Mouse (Mus musculus) embryo, embryonic 11.5 days (tissue): ENCODE data around the gene Olfr1392.
A peak's percentile ranks its signal among the peaks of the same experiment; 100 is the strongest.
"Not testable (repeated sequence)": the region's sequence is repeated elsewhere in the genome, so short reads cannot be mapped to it uniquely, and the experiment has no call there.

ENCODE experiments used
- DNase-seq: peaks from one replicate; pipeline ENCODE4 v3.0.0-alpha.2; 2012; ENCODE audit warnings: low read depth, low spot score

Olfr1392 gene

DNA sequence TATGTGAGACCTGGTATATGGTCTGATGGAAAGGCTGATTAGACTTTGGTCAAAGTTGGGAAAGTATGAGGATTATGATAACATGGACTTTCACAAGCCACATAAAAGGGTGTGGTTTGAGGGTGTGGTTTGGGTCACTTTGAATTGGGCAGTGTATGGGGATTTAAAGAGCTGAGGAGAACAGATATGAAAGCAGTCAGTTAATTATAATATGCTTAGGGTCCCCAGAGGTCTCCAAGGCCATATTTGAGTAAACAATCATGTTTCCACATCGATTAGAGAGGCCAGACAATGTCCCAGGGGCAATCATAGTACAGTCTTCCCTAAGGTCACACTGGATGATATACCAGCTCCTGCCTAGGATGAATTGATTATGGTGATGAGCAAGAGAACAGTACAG is at the start of gene Olfr1392:
Gene Olfr1392, plus strand, starts transcription at position 301 of the 400 bp plus-strand sequence.
- DNase-seq: not testable (repeated sequence)

DNA sequence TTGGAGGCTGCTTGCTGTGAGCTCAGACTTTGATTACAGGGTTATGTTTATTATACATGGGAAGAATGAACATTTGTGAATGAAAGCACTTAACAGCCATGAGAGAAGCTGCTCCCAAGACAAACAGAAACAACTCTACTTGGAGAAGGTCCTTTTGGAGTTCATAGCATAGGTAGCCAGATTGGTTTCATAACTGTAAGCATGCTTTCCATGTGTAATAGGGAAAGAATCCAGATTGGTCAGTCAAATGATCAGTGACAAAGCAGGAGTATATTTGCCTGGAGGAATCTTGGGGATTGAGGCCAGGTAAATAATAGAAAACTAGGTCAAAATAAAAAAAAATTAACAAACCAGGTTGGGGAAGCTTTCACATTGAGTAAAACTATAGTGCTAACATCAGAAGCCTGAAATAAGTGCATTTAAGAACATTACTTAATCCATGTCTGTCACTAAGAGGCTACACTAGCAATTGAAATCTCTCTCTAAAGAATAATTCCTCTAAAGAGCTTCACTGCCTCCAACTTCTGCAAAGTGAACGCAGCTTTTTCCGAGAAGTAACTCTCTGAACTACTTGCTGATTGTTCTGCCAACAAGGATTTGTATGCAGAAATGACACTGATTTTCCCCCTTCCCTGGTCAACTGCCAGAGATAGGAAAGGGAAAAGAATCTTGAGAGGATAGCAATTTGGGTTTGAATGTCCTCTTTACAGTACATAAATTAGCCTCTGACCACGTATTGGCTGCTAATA is 49.4 kb upstream of the Olfr1392 start:
- DNase-seq: no peak

DNA sequence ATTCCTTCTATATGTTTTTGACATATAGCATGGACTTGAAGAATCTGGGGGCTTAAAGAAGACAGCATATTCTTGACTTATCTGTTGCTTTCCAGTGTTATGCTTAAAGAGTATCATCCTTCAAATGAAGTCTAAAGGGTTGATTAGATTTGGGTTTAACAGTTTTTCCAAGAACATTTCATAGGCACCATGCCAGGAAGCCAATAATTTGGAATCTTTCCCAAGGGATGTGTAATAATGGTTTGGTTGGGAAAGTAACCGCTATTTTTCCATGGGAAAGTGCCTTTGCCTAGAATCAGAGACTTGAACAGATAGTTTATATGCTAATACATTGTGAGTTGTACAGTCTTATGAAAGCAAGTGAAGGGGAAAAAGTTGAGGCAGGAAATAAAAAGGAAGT is 48.2 kb upstream of the Olfr1392 start:
- no peak for DNase-seq

DNA sequence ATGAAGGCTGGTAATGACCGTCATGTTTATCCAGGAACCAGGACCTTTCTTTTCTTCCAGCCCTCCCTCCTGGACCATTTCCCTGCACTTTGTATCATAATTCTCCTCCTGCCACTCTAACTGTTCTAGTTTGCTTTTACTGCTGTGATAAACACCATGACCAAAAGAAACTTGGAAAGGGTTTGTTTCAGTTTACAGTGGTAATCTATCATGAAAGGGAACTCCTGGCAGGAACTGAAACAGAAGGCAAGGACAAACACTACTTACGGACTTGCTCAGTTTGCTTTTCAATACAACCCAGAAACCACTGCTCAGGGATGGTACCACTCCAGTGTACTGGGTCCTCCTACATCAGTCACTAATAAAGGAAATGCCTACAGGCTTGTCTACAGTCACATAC is 47.5 kb upstream of the Olfr1392 start:
- DNase-seq: no peak

DNA sequence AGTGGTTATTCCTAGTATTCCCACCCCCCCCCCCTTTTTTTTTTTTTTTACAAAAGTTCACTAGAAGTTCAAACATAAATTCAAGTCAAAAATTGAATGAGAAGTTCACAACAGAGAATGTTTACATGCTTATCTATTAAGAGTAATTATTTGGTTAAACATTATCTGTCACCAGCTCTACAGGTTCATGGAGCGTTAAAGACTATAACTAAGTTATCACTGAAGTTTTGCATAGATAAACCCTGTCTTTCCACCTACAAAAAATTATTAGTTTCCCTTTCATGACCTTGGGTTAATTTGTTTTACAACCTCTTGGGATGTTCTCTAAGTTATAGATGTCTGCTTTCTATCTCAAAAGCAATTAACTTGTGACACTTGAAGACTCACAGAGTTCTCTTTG is 44.8 kb upstream of the Olfr1392 start:
- no peak for DNase-seq

DNA sequence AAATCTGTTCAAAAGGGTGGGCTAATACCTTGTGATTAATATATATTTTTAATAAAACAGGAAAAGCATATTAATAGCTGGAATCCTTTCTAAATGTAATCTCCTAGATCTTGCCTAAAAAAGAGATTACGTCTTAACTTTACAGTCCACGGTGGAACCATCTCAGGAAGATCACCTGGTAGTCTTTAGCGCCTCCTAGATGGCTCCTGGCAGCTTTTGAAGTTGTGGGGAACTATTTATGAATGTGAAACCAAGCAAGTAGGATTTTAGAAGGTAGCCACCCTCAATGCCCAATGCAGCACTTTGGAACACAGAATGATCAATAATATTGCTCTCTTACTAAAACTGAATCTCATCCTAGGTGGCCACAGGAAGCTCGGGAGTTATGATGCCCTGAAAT is 44.2 kb upstream of the Olfr1392 start:
- DNase-seq: no peak

DNA sequence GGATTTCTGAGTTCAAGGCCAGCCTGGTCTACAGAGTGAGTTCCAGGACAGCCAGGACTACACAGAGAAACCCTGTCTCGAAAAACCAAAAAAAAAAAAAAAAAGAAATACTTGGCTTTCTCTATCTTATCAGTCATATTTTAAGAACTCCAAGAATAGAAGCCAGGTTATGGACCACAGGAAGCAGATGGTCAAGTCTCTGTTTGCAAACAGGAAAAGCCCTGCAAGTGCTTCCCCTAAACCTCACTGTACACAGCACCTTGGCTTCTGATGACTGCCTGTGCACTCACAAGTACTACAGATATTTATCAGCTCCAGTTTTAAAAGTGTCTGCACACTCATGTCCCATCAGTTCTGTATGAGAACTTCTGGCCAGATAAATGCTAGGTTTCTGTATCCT is 43.6 kb upstream of the Olfr1392 start:
- no peak for DNase-seq

DNA sequence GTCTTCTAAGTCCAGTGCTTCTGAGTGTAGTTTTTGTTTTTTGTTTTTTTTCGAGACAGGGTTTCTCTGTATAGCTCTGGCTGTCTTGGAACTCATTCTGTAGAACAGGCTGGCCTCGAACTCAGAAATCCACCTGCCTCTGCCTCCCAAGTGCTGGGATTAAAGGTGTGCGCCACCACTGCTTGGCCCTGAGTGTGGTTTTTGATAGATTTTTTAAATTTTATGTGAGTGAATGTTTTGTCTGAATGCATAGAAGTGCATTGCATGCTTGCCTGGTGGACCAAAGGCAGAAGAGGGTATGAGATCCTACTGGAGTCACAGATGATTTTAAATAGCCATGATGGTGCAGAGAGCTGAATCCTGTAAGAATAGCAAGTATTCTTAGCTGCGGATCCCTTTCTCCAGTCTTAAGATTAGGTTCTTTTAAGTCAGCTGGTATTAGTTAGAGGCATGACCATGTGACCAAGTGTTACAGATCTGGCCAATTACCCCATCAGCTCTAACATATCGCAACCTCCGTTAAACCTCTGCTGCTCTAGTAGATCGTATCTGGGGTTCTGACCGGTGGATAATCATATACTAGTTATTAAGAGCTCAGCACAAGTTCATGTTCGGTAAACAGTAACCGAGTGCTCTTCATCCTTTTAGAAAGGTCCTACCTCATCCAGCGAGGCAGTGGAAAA is 42.0 kb upstream of the Olfr1392 start:
- no peak for DNase-seq

DNA sequence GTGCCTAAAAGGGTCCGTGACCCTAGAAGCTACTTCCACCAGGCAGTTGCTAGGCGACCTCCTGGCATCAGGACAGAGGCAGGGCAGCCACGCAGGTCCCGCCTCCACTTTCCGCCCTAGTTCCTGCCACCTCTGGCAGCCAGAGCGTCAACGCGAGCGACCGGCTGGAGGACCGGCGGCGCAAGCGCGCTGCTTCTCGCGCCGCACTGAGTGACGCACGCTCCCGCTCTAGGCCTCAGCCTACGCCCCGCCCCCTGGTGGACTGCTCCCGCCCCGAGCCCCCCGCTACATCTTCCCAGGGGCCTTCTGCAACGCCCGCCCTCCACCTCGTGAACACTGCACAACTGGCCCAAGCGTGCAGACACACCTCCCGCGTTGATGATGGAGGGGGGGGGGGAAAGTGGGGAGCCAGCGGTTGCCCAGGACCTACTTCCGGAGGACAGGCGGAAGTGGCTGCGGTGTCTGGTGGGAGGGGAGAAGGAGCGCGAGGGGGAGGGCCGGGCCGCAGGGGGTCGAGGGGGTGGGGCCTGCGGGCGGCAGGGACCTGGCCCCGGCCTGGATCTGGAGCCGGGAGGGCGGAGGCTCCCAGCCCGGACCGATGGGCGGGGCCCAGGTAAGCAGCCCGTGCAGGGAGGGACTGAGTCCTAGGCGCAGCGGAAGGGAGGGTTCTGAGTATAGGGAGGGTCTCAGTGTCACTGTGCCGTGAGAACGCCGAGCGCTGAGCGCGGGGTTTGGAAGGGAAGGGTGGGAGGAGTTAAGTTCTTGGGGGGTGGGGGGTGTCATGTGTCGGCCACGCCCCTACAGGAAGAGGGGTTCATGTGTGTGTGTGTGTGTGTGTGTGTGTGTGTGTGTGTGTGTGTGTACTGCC is 41.1 kb upstream of the Olfr1392 start, which contains the start of gene Mgat1:
Gene Mgat1, plus strand, starts transcription at position 465 of the 868 bp plus-strand sequence.
- peak; percentile 91 for DNase-seq

DNA sequence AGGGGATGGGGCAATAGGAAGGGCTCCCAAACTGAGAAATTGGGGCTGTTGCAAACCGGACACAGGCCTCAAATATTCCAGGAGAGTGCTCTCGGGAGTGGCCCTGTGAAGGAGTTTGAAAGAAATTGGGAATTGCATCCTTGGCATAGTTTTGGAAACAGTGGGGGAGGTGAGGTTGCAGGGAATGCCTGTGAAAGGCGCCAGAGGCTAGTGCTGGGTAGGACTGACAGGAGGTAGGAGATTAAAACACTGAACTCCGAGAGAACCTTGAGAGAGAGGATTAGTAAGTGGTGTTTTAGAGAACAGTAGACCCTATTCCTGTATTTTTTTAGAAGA is 40.5 kb upstream of the Olfr1392 start:
- no peak for DNase-seq

DNA sequence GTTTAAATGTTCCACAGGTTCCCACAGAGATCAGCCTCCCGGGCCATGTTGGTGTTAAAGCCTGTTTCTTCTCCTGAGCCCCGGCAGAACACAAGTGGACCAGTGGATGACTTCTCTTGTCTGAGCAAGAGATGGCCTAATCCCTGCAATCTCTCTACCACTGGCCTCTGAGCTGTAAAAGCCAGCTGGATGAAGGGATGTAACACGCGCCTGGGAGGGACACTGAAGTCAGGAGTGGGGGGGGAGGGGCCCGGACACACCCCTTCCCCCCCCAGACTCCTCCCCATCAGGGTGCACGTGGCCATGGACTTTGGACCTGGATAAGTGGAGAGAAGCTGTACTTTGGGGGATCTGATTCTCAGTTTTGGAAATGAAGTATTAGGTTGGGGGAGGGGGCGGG is 39.9 kb upstream of the Olfr1392 start:
- DNase-seq: no peak

DNA sequence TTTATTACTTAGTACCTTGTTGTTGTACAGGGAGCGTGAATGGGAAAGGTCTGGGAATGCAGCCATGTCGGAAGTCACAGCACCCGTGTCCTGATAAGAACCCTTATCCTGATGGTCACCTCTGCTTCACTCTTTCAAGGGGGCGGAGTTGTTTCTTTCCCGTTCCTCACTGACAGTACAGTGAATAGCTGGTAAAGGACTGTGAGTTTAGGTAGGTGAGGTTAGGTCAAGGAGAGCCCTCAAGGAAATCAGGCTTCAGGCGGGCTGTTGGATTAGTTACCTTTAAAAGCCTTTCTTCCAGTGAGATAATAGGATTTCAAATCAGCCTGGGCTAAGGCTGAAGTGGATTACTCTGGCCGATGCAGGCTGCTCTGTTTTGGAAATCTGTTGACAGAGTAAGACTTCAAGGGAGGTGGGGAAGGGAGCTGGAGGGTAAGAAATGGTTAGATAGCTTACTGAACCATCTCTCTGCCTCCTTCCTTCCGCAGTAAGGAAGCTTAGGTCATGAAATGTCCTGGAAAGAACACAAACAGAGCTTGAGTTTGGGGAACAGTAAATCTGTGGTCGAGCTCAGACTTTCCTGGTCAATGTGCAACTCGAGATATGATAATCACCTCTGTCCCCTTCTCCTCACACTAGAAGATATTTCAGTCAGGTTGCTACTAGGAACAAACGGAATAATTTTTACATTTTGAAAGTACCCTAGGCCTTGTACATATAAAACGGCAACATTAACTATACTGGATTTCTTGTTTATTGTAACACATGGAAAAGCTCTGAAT is 39.3 kb upstream of the Olfr1392 start:
- DNase-seq: no peak

DNA sequence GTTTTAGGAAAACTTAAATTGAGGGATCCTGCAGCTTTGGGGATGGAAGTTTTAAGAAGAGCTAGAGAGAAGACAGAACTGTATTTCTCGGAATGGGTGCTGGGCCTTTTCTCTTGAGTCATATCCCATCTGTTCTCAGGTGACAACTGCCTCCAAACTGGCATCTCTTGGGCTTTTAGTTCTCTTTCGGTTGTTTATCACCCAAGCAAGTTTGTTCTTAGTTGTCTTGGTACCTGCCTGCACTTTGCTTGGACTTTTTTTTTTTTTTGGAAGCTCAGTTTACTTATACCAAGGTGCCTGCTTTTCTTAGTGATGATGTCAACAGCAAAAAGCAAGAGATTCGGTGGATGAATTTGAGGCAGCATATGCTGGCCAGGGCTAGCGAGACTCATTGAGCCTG is 38.6 kb upstream of the Olfr1392 start:
- DNase-seq: no peak

DNA sequence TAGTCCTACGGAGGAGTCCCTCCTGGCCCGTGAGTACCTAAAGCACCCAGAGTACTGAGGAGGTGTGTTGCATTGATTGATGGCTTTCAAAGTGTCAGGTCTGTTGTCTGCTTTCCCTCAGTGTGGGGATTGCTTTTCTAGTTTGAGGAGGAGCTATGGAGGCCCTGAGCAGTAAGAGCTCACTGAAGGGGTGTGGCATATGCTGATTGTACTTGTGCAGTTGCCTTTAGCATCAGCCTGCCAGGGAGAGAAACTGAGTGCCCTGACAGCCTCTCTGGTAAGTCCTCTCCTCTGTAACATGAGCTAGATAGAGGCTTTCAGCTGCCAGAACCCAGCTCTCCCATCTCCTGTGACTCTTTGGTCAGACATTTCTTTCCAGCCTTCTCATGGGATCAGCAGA is 37.8 kb upstream of the Olfr1392 start:
- no peak for DNase-seq

DNA sequence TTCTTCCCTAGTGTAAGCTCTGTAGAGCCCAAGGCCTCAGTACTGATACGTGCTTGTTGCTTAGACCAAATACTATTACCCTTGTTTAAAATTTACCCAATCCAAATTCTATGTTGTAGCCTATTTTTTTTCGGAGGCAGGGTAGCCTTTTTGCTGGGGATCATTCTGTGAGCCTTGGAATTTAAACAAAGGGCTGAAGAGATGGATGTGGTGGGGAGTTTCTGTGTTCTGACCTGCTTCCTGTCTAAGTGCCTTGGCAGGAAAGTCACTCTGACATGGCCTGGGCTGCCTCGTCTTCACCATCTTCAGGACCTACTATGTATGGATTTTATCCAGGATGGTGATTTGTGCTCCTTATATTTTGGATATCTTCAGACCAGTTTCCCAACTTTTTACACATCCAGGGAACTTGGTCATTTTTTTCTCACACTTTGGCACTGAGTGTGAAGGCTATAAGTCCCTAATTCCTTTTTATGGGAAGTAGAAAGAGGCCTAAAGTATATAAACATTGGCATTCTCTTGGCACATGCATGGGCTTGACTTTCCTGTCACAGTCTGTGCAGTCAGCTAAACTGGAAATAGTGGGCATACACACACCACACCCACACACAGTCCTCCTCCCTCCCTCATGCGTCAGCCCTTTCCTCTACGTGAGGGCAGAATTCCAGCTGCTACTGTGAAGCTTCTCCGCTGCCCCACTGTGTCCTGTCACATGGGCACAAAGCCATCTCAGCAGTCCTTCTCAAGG is 36.7 kb upstream of the Olfr1392 start:
- no peak for DNase-seq

DNA sequence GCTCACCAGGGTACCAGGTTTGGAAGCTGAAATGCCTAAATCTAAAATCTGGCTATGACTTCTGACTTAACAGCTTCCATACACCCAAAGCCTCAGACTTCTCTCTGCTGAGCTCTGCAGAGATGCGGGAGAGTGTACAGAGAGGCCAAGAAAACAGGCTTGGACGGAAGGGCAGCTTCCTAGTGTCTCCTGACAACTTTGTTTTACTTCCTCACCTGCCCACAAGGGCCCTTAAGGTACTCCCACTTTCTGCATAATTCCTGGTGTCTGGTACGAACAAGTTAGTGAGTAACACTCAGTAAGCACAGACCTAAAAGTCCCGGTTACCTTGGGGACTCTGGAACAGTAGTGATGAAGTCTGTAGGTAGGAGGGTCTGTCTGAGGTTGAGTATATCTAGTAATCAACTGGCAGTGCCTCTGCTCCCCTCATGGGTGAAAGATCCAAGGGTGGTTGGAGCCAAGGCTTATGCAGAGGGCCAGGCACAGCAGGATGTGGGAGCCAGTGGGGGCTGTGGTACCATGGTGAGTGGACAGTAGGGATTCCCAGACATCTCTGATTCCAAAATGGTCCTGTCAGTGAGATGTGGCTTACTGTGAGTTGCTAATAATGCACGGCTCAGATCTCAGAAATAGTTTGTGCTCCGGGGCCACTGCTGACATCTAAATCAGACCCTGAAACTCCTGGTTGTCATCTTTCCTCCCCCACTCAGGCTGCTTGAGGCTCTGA is 35.9 kb upstream of the Olfr1392 start:
- no peak for DNase-seq

DNA sequence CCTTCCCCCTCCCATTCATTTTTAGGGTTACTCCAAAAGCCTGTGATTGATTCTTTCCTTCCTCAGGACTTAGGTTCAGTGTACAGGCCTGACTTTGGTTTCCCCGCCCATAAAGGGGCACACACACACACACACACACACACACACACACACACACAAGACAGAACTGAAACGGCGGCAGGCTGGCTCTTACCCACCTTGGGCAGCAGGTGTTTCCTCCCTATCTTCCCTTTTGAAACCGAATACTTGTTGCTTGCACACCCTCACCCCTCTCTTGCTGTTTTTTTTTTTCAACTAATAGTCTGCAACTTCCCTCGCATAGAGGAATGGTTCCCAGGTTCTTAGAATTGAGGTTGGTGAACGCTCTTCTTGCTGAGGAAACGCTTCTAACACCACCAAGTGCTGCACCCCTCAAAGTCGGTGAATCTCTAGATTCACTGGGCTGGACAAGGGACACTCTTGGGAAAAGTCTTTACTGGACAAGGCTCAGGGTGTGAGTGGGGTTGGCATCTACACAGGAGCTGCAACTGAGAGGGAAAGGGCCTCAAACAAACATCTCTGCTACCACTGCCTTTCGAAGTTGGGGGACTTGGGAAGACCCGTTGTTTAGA is 35.2 kb upstream of the Olfr1392 start:
- DNase-seq: no peak

DNA sequence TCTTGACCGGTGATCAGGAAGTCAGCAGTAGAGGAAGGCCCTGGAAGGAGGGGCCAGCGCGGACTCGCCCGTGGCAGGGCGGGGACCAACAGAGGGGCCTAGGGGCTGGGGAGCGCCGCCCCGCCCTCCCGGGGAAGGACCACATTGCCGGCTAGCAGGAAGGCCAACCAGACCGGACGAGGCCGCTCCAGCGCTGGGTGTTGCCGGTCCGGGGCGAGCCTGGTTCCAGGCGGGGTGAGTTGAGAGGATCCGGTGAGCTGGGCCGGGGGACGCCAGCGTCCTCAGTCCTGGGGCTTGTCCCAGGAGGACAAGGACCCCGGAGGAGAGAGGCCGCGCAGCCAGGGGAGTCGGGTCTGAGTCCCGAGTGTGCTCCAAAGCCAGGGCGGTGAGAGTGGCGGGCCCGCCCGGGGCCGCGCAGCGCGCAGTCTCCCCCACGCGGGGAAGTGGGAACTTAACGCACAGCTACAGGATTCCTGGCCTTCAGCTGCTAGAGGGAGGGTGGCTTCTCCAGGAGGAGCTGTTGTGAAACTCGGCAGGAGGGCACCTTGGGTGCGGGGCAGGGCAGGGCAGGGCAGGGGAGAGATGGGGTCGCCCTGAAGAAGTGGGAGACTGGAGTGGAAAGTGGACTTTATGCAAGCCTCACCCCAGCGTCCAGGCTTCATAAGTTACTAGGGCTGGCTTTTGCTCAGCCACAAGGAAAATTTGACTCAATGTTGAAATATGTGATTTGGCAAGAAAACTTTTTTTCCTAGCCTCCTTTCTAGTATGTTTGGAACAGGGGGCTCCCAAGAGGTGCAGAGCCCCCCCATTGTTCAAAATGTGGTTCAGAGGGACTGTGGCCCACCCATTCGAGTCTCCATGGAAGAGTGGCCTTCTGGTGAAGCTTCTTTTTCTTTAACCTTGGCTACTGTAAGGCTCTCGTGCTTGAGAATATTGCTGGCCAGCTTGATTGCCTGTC is 34.4 kb upstream of the Olfr1392 start:
- DNase-seq: peak; percentile 71

DNA sequence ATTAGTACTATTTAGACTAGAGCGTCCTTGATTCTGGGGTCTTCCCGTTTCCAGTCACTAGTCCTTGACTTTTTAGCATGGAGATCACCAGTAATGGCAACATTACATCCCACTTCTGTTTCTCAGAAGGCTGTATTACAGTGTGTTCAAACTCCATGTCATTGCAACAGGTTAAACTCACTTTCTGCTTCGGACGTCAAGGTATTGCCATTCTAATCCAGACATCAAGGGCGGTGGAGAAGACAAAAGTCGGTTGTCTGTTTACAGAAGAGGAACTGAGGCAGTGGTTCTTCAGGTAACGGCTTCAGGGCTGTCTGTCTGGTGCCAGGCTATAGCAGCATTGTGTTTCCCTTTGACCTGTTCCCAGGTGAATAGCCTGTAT is 33.7 kb upstream of the Olfr1392 start:
- DNase-seq: no peak
